Mouse (Mus musculus): ENCODE results near the gene Htr2c. TPM values are rescaled to one million over a fixed set of nuclear protein-coding genes. Genes with fewer than 3 reads are reported as not detected.

The Htr2c gene
- 0.16 TPM in 1 of 2 replicates, not detected in the other for polyA plus RNA-seq (2014; fragmentation: Nextera tagmentation; extraction: Ambion mirVana)

DNA sequence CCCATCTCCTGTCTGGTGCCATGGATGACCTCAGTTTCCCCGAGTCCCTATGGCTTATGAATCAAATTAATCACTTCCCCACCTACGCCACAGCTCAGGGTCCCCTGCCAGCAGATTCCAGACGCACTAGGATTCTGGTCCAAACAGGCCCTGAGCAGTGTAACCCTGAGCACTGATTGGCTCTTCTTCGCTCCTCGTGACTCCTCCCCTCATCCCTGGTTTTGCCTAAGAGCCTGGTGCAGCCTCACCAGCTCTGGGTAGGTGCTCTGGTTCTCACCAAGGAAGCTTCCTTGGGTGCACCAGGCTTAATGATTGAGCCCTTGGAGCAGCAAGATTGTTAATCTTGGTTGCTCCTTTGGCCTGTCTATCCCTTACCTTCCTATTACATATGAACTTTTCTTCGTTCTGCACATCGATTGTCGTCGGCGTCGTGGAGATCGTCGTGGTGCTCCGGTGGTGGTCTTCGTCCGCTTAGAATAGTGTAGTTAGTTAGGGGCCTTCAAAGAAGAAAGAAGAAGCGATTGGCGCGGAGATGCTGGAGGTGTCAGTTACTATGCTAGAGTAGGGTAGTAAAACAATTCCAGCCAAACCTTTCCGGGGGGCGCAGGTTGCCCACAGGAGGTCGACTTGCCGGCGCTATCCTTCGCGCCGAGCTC lies at the start of gene Htr2c:
Gene Htr2c, plus strand, starts transcription at position 256 of the 656 bp plus-strand sequence.
- 25% methylated on average over 27 of the region's 27 CpGs for WGBS
- Histone ChIP-seq H3K36me3 (ENCODE audit: control insufficient read depth, insufficient read depth, low read length) (no peaks in the 10 kb centered on the region), H3K4me3 (ENCODE audit: low read depth, low read length) (peak within 1 kb of the TSS; percentile 19), H3K4me2 (replicated peaks; ENCODE audit: low read depth, low read length) (peak within 1 kb of the TSS; percentile 43), H3K9me3 (ENCODE audit: control insufficient read depth, low read depth, low read length) (no peaks in the 10 kb centered on the region), H3K27me3 (ENCODE audit: control insufficient read depth, insufficient read depth, low read length) (no peaks in the 10 kb centered on the region), H3K27ac (ENCODE audit: low read length) (no peak within 1 kb of the TSS), H3K9ac (replicated peaks; ENCODE audit: low read depth, low read length) (no peak within 1 kb of the TSS), H3K4me1 (ENCODE audit: control insufficient read depth, insufficient read depth, low read length) (no peaks in the 10 kb centered on the region)
- ATAC-seq (ENCODE audit: insufficient number of reproducible peaks, insufficient read depth, low FRiP score, low read depth): no peak

DNA sequence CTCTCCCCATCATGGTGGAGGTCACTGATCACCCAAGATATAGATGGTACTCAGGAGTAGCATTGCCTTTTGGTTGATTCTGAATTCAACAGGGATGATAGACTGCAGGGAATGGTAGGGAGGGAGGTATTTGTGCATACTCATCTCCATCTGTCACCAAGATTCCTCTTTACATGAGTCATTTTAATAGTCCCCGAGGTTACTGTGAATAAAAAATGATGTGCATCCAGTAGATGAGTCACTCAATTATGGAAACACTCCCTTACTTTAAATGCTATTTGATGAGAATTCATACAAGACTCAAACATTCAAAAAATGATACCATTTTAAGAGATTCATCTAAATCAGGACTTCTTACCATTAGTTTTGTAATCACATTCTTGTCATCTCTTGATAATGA lies 34.1 kb upstream of the Htr2c start:
- 50% methylated on average over 1 of the region's 1 CpGs for WGBS
- Histone ChIP-seq H3K4me1 (ENCODE audit: control insufficient read depth, insufficient read depth, low read length) (no peaks in the 10 kb centered on the region), H3K9me3 (ENCODE audit: control insufficient read depth, low read depth, low read length) (no peaks in the 10 kb centered on the region)

DNA sequence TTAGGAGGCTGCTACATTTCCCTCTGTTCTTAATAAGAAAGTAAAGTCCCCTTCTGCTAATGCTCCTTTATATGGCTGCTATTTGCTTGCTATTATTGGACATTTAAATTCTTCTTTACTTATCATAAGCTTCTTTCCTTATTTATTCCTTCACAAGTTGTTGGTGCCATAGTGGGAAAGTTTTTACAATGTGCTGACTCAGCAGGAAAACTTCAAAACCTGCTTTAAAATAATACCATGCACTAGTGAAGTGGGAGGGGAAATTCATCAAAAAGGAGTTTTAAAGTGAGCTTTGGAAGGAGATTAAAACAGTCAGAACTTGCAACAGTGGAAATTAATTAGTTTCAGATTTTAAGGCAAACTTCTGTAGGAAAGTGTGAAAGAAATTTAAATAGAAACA lies 26.0 kb upstream of the Htr2c start:
- H3K36me3 ChIP-seq (ENCODE audit: control insufficient read depth, insufficient read depth, low read length): no peaks in the 10 kb centered on the region
- no peaks in the 10 kb centered on the region for H3K27me3 ChIP-seq (ENCODE audit: control insufficient read depth, insufficient read depth, low read length)
- H3K4me2 ChIP-seq (replicated peaks; ENCODE audit: low read depth, low read length): no peak overlapping the region
- ATAC-seq (ENCODE audit: insufficient number of reproducible peaks, insufficient read depth, low FRiP score, low read depth): no peak
- no peak overlapping the region for H3K9ac ChIP-seq (replicated peaks; ENCODE audit: low read depth, low read length)
- no peak overlapping the region for H3K27ac ChIP-seq (ENCODE audit: low read length)
- no peaks in the 10 kb centered on the region for H3K4me1 ChIP-seq (ENCODE audit: control insufficient read depth, insufficient read depth, low read length)
- H3K9me3 ChIP-seq (ENCODE audit: control insufficient read depth, low read depth, low read length): no peaks in the 10 kb centered on the region
- H3K4me3 ChIP-seq (ENCODE audit: low read depth, low read length): no peak overlapping the region

More for the DNA sequence above, 34.1 kb upstream of the Htr2c start:
- no peaks in the 10 kb centered on the region for H3K27me3 ChIP-seq (ENCODE audit: control insufficient read depth, insufficient read depth, low read length)
- no peak overlapping the region for H3K4me2 ChIP-seq (replicated peaks; ENCODE audit: low read depth, low read length)
- ATAC-seq (ENCODE audit: insufficient number of reproducible peaks, insufficient read depth, low FRiP score, low read depth): no peak
- no peaks in the 10 kb centered on the region for H3K36me3 ChIP-seq (ENCODE audit: control insufficient read depth, insufficient read depth, low read length)
- H3K4me3 ChIP-seq (ENCODE audit: low read depth, low read length): no peak overlapping the region
- H3K9ac ChIP-seq (replicated peaks; ENCODE audit: low read depth, low read length): no peak overlapping the region
- no peak overlapping the region for H3K27ac ChIP-seq (ENCODE audit: low read length)

DNA sequence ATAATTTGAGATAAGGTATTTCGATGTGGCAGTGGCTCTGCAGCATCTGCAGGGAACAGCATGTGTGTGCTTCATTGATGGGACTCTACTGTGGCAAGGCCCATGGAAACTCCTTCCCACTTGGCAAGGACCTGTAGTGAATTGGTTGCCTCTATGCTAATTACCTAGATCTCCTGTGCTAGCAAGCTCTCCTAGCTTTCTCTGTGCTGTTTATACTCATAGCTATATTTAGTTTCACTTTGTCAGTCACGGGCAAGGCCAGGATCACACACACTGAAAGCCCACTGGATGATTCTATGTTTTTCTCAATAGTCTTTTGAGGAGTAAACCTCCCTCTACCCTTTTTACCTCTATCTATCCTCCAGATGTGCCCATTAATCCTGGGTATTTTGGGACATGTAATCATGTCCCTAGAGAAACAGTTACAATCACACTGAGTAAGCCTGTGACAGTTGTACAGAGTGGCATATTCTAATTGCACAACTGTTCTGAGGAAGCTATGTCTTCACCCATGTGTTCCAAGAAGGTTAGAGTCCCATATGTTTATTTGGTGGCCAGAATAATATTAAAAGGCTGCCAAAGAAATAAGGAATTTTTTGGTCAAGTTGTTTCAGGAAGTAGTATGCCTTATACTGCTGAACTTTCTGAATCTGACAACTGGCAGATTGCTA lies 16.0 kb upstream of the Htr2c start:
- no peak overlapping the region for H3K27ac ChIP-seq (ENCODE audit: low read length)
- no peaks in the 10 kb centered on the region for H3K4me1 ChIP-seq (ENCODE audit: control insufficient read depth, insufficient read depth, low read length)
- WGBS: 48% methylated on average over 2 of the region's 2 CpGs
- H3K27me3 ChIP-seq (ENCODE audit: control insufficient read depth, insufficient read depth, low read length): no peaks in the 10 kb centered on the region
- H3K4me3 ChIP-seq (ENCODE audit: low read depth, low read length): no peak overlapping the region
- H3K36me3 ChIP-seq (ENCODE audit: control insufficient read depth, insufficient read depth, low read length): no peaks in the 10 kb centered on the region
- no peak overlapping the region for H3K9ac ChIP-seq (replicated peaks; ENCODE audit: low read depth, low read length)
- H3K9me3 ChIP-seq (ENCODE audit: control insufficient read depth, low read depth, low read length): no peaks in the 10 kb centered on the region
- H3K4me2 ChIP-seq (replicated peaks; ENCODE audit: low read depth, low read length): no peak overlapping the region
- no peak for ATAC-seq (ENCODE audit: insufficient number of reproducible peaks, insufficient read depth, low FRiP score, low read depth)

DNA sequence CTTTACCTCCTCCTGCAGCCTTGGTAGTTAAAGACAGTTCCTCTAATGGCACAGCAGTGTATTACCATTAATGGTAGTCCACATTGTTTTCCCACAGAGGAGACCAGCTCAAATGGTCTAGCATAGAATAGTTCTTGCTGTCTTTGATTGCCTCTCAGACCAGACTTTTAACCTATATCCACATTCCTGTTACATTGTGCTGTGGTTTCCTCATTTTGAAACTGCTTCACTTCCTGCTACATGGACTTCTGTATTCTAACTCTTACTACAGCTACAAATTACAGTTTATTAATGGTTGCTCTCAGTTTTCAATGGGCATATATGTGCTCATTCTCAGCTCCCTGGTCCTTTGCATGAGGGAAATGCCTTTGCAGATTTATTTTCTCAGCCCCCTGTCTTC lies 15.3 kb upstream of the Htr2c start:
- H3K9me3 ChIP-seq (ENCODE audit: control insufficient read depth, low read depth, low read length): no peaks in the 10 kb centered on the region
- H3K4me3 ChIP-seq (ENCODE audit: low read depth, low read length): no peak overlapping the region
- no peaks in the 10 kb centered on the region for H3K4me1 ChIP-seq (ENCODE audit: control insufficient read depth, insufficient read depth, low read length)
- no peak for ATAC-seq (ENCODE audit: insufficient number of reproducible peaks, insufficient read depth, low FRiP score, low read depth)
- no peak overlapping the region for H3K9ac ChIP-seq (replicated peaks; ENCODE audit: low read depth, low read length)
- H3K4me2 ChIP-seq (replicated peaks; ENCODE audit: low read depth, low read length): no peak overlapping the region
- H3K27ac ChIP-seq (ENCODE audit: low read length): no peak overlapping the region
- no peaks in the 10 kb centered on the region for H3K27me3 ChIP-seq (ENCODE audit: control insufficient read depth, insufficient read depth, low read length)
- no peaks in the 10 kb centered on the region for H3K36me3 ChIP-seq (ENCODE audit: control insufficient read depth, insufficient read depth, low read length)

DNA sequence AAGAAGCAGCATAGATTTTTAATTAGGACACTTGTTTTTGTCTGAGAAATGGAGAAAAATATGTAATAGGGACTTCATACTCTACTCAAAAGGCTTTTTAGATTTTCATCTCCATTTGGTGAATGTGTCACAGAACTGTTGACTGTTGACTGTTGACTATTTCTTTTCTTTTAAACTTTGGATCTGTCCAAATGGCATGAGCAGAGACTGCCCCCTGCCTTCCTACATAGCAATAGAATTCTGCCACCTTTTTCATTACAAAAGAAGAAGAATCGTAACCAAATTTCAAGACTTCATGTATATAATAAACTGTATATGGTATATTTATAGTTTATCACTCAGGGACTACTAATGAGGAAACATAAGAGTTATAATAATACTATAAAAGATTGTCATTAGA lies 3.7 kb upstream of the Htr2c start:
- no peaks in the 10 kb centered on the region for H3K4me1 ChIP-seq (ENCODE audit: control insufficient read depth, insufficient read depth, low read length)
- no peak overlapping the region for H3K9ac ChIP-seq (replicated peaks; ENCODE audit: low read depth, low read length)
- no peaks in the 10 kb centered on the region for H3K27me3 ChIP-seq (ENCODE audit: control insufficient read depth, insufficient read depth, low read length)
- no peaks in the 10 kb centered on the region for H3K36me3 ChIP-seq (ENCODE audit: control insufficient read depth, insufficient read depth, low read length)
- no peaks in the 10 kb centered on the region for H3K9me3 ChIP-seq (ENCODE audit: control insufficient read depth, low read depth, low read length)
- H3K4me2 ChIP-seq (replicated peaks; ENCODE audit: low read depth, low read length): no peak overlapping the region
- ATAC-seq (ENCODE audit: insufficient number of reproducible peaks, insufficient read depth, low FRiP score, low read depth): no peak
- no peak overlapping the region for H3K4me3 ChIP-seq (ENCODE audit: low read depth, low read length)
- H3K27ac ChIP-seq (ENCODE audit: low read length): no peak overlapping the region
- WGBS: 75% methylated on average over 1 of the region's 1 CpGs

DNA sequence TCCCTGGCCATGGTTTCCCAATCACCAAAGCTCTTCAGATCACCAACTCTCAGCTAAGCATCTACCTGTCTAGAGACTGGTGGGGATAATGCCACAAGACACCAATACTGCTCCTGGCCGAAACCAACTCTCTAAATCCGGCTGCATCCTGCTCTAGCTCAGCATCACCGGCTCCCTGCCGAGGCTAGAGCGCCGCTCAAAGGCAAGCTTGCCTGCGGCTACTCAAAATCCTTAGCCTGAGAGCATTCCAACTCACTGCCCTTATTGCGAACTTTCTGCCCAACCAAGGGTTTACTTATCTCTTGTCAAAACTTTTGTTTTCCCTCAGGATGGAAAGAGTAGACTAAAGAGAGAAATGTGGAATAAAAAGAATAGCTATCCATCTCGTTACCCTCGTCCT lies 2.4 kb upstream of the Htr2c start:
- H3K4me2 ChIP-seq (replicated peaks; ENCODE audit: low read depth, low read length): no peak overlapping the region
- no peaks in the 10 kb centered on the region for H3K36me3 ChIP-seq (ENCODE audit: control insufficient read depth, insufficient read depth, low read length)
- no peak overlapping the region for H3K4me3 ChIP-seq (ENCODE audit: low read depth, low read length)
- H3K4me1 ChIP-seq (ENCODE audit: control insufficient read depth, insufficient read depth, low read length): no peaks in the 10 kb centered on the region
- WGBS: 31% methylated on average over 10 of the region's 10 CpGs
- no peak overlapping the region for H3K9ac ChIP-seq (replicated peaks; ENCODE audit: low read depth, low read length)
- H3K27ac ChIP-seq (ENCODE audit: low read length): no peak overlapping the region
- H3K9me3 ChIP-seq (ENCODE audit: control insufficient read depth, low read depth, low read length): no peaks in the 10 kb centered on the region
- H3K27me3 ChIP-seq (ENCODE audit: control insufficient read depth, insufficient read depth, low read length): no peaks in the 10 kb centered on the region
- ATAC-seq (ENCODE audit: insufficient number of reproducible peaks, insufficient read depth, low FRiP score, low read depth): no peak

DNA sequence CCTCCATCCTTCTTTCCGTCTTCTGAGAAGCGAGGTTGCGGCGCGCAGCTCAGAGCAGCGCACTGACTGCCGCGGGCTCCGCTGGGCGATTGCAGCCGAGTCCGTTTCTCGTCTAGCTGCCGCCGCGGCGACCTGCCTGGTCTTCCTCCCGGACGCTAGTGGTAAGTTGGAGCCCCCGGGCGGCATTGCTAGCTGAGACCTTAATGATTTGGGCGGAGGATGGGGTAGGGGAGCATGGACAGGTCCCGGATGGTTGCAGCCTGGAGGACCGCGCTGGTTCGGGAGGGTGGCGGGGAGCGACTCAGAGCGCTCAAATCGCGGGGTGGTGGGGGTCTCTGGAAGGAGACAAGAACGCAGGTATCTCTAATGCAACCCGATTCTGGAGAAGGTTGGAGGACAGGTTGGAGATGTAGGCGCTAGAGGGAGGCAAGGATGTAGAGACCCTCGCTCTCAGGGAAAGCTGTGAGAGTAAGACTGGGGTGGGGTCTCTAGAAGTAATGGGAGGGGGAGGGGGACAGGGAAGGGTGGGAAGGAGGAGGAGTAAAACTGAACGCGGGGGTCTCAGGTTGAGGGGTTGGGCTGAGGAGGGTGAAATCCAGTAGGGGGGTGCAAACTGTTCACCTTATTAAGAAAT lies 718 bp downstream of the Htr2c start:
- H3K4me3 ChIP-seq (ENCODE audit: low read depth, low read length): peak overlapping the region; percentile 19

More for the DNA sequence above, 718 bp downstream of the Htr2c start:
- 14% methylated on average over 37 of the region's 37 CpGs for WGBS
- no peak for ATAC-seq (ENCODE audit: insufficient number of reproducible peaks, insufficient read depth, low FRiP score, low read depth)
- peak overlapping the region; percentile 43 for H3K4me2 ChIP-seq (replicated peaks; ENCODE audit: low read depth, low read length)
- H3K27me3 ChIP-seq (ENCODE audit: control insufficient read depth, insufficient read depth, low read length): no peaks in the 10 kb centered on the region
- H3K27ac ChIP-seq (ENCODE audit: low read length): no peak overlapping the region
- H3K36me3 ChIP-seq (ENCODE audit: control insufficient read depth, insufficient read depth, low read length): no peaks in the 10 kb centered on the region
- H3K4me1 ChIP-seq (ENCODE audit: control insufficient read depth, insufficient read depth, low read length): no peaks in the 10 kb centered on the region
- no peaks in the 10 kb centered on the region for H3K9me3 ChIP-seq (ENCODE audit: control insufficient read depth, low read depth, low read length)
- no peak overlapping the region for H3K9ac ChIP-seq (replicated peaks; ENCODE audit: low read depth, low read length)

Measured in stomach, embryonic 14.5 days (tissue).